Mouse (Mus musculus): ENCODE results near the gene 6030458C11Rik.
A peak's percentile ranks its signal among the peaks of the same experiment; 100 is the strongest.

6030458C11Rik gene

GRCm38 (mm10) chr15:12824197-12824952 is at the start of gene 6030458C11Rik, which contains the start of gene Drosha:
TSS of gene 6030458C11Rik (minus strand) at chr15:12824649.
TSS of gene Drosha (plus strand) at chr15:12824815.
- peak; percentile 99 for ATAC-seq (ENCODE audit: low TSS enrichment)

GRCm38 (mm10) chr15:12867269-12867668 is 42.8 kb upstream of the 6030458C11Rik start:
- ATAC-seq (ENCODE audit: low TSS enrichment), result no peak

GRCm38 (mm10) chr15:12865595-12866314 is 41.3 kb upstream of the 6030458C11Rik start:
- no peak for ATAC-seq (ENCODE audit: low TSS enrichment)

GRCm38 (mm10) chr15:12863669-12864068 is 39.2 kb upstream of the 6030458C11Rik start:
- peak; percentile 33; the same call in 1 of the 2 replicates for ATAC-seq (ENCODE audit: low TSS enrichment)

GRCm38 (mm10) chr15:12862061-12862460 is 37.6 kb upstream of the 6030458C11Rik start:
- peak; percentile 6; the same call in 1 of the 2 replicates for ATAC-seq (ENCODE audit: low TSS enrichment)

GRCm38 (mm10) chr15:12858645-12859044 is 34.2 kb upstream of the 6030458C11Rik start:
- no peak for ATAC-seq (ENCODE audit: low TSS enrichment)

- no peak for ATAC-seq (ENCODE audit: low TSS enrichment)
Measured at GRCm38 (mm10) chr15:12857840-12858516, 33.5 kb upstream of the 6030458C11Rik start.

- ATAC-seq (ENCODE audit: low TSS enrichment), result no peak
Measured at GRCm38 (mm10) chr15:12856780-12857179, 32.3 kb upstream of the 6030458C11Rik start.

- ATAC-seq (ENCODE audit: low TSS enrichment), result no peak
Measured at GRCm38 (mm10) chr15:12853471-12853870, 29.0 kb upstream of the 6030458C11Rik start.

GRCm38 (mm10) chr15:12849373-12849772 is 24.9 kb upstream of the 6030458C11Rik start:
- ATAC-seq (ENCODE audit: low TSS enrichment), result no peak

- ATAC-seq (ENCODE audit: low TSS enrichment), result peak; percentile 56
Measured at GRCm38 (mm10) chr15:12848196-12848975, 23.9 kb upstream of the 6030458C11Rik start.

- ATAC-seq (ENCODE audit: low TSS enrichment), result no peak
Measured at GRCm38 (mm10) chr15:12842833-12843232, 18.4 kb upstream of the 6030458C11Rik start.

GRCm38 (mm10) chr15:12840737-12841136 is 16.3 kb upstream of the 6030458C11Rik start:
- ATAC-seq (ENCODE audit: low TSS enrichment), result no peak

GRCm38 (mm10) chr15:12834231-12834630 is 9.8 kb upstream of the 6030458C11Rik start:
- peak; percentile 72 for ATAC-seq (ENCODE audit: low TSS enrichment)

- ATAC-seq (ENCODE audit: low TSS enrichment), result no peak
Measured at GRCm38 (mm10) chr15:12833385-12833784, 8.9 kb upstream of the 6030458C11Rik start.

- no peak for ATAC-seq (ENCODE audit: low TSS enrichment)
Measured at GRCm38 (mm10) chr15:12832599-12832998, 8.2 kb upstream of the 6030458C11Rik start.

GRCm38 (mm10) chr15:12829878-12830277 is 5.4 kb upstream of the 6030458C11Rik start:
- no peak for ATAC-seq (ENCODE audit: low TSS enrichment)

GRCm38 (mm10) chr15:12825408-12825807 is 959 bp upstream of the 6030458C11Rik start:
- ATAC-seq (ENCODE audit: low TSS enrichment), result no peak

GRCm38 (mm10) chr15:12824965-12825364 is 516 bp upstream of the 6030458C11Rik start:
- peak; percentile 50 for ATAC-seq (ENCODE audit: low TSS enrichment)

GRCm38 (mm10) chr15:12823455-12824119 is 862 bp downstream of the 6030458C11Rik start:
- ATAC-seq (ENCODE audit: low TSS enrichment), result no peak

Data from frontal cortex, adult (tissue).